ENCODE assay signal across 16 mouse cellular contexts in genomic region chr1:189057425-189057824, GRCm38 (mm10). TPM values are rescaled to one million over a fixed set of nuclear protein-coding genes. Genes with fewer than 3 reads are reported as not detected.
DNase-seq lines count a peak whose midpoint lies in the region; ATAC-seq and TF ChIP-seq lines count a peak whose summit lies in the region.
"Had no signal": no experiment of that assay in that cellular context is flagged by ENCODE, and none has a peak within 500 bp of the region (broad histone marks: within the 10 kb centered on the region; RNA-seq: fewer than 3 reads in every experiment).

No protein-coding gene starts in this region.

- peak; percentile 5; the same call in 1 of the 2 replicates for TF ChIP-seq RAD21 in CH12.LX (IDR thresholded peaks at IDR 0.05; ENCODE audit: low read depth, low read length)

- H3K27ac ChIP-seq in liver, embryonic 12.5 days = no peak overlapping the region
- H3K27ac ChIP-seq in CH12.LX (ENCODE audit: insufficient read depth, low read depth) = no peak overlapping the region
- H3K27ac ChIP-seq in limb, embryonic 10.5 days = no peak overlapping the region
- H3K27ac ChIP-seq: heart, embryonic 10.5 days; liver, embryonic 15.5 days had no signal

- peak; percentile 12 to 49; a peak in 2 of 4 replicates for TF ChIP-seq CTCF in CH12.LX (conservative IDR thresholded peaks at IDR 0.05 in 1 of 2, IDR thresholded peaks at IDR 0.05 in 1 of 2; ENCODE audit: low read depth in 2 of 2, low read length in 2 of 2)

- no peaks in the 10 kb centered on the region for H3K27me3 ChIP-seq in liver, embryonic 12.5 days (replicated peaks)
- H3K27me3 ChIP-seq in CH12.LX (replicated peaks) = no peaks in the 10 kb centered on the region
- no peaks in the 10 kb centered on the region for H3K27me3 ChIP-seq in limb, embryonic 10.5 days (ENCODE audit: low read depth, poor library complexity, severe bottlenecking)
- H3K27me3 ChIP-seq: liver, embryonic 15.5 days had no signal

- H3K9ac ChIP-seq in liver, embryonic 12.5 days = no peak overlapping the region
- H3K9ac ChIP-seq in CH12.LX (ENCODE audit: insufficient read depth, low read depth) = no peak overlapping the region
- H3K9ac ChIP-seq: forebrain, postnatal 0 days; liver, embryonic 15.5 days had no signal

- no peak for TF ChIP-seq POLR2A in CH12.LX (IDR thresholded peaks at IDR 0.05; ENCODE audit: low read depth, low read length)

- no peaks in the 10 kb centered on the region for H3K79me2 ChIP-seq in CH12.LX (replicated peaks; ENCODE audit: control insufficient read depth, extremely low read depth, insufficient read depth, poor library complexity, severe bottlenecking)

- no peak for TF ChIP-seq EP300 in CH12.LX (IDR thresholded peaks at IDR 0.05; ENCODE audit: low read length)

- WGBS in liver, embryonic 12.5 days (ENCODE audit: insufficient replicate concordance) = 32% methylated on average over 4 of the region's 4 CpGs
- WGBS in limb, embryonic 10.5 days = 66% methylated on average over 4 of the region's 4 CpGs

- no peak overlapping the region for H3K4me3 ChIP-seq in liver, embryonic 12.5 days
- H3K4me3 ChIP-seq in CH12.LX (replicated peaks in 1 of 3; ENCODE audit: low read depth in 2 of 3, low read length in 2 of 3, poor library complexity in 1 of 3) = no peak overlapping the region
- no peak overlapping the region for H3K4me3 ChIP-seq in limb, embryonic 10.5 days
- H3K4me3 ChIP-seq: heart, embryonic 10.5 days; liver, embryonic 15.5 days had no signal

- no peaks in the 10 kb centered on the region for H3K36me3 ChIP-seq in liver, embryonic 12.5 days
- H3K36me3 ChIP-seq in CH12.LX (replicated peaks in 1 of 2; ENCODE audit: control insufficient read depth in 1 of 2, insufficient read depth in 1 of 2, low read length in 1 of 2) = no peaks in the 10 kb centered on the region
- no peaks in the 10 kb centered on the region for H3K36me3 ChIP-seq in limb, embryonic 10.5 days
- H3K36me3 ChIP-seq: heart, embryonic 10.5 days; liver, embryonic 15.5 days had no signal

- ATAC-seq in liver, embryonic 12.5 days = no peak
- ATAC-seq: forebrain, postnatal 0 days; hindbrain, embryonic 16.5 days; midbrain, embryonic 16.5 days had no signal

- dilution Hi-C loops in CH12.LX (cut with MboI; ENCODE audit: extremely low pct_ligation_motif_present, extremely low pct_unique_long_range_greater_than_20kb, low sequenced_read_pairs) = no loop called here

- DNase-seq in liver (peak; percentile 8), CH12.LX (ENCODE audit: extremely low read depth) (peak; percentile 6), ES-CJ7 (ENCODE audit: low read depth, low spot score) (peak; percentile 64)
- peak; percentile 20 for DNase-seq in induced T-regulatory cell, adult 2 months (ENCODE audit: low read depth)
- no peak for DNase-seq in adrenal gland, postnatal 4 days (ENCODE audit: low spot score in 2 of 2)
- DNase-seq in limb, embryonic 10.5 days (ENCODE audit: low spot score) = no peak
- DNase-seq: adrenal gland, adult 8-10 months; cerebellum, postnatal 10 days; forebrain, postnatal 0 days; gastrocnemius, postnatal 10 days; heart, postnatal 36 days had no signal

- in situ Hi-C loops in CH12.LX (cut with MboI; ENCODE audit: low pct_ligation_motif_present, low pct_unique_long_range_greater_than_20kb, low sequenced_read_pairs) = no loop called here

- no peak overlapping the region for H3K4me2 ChIP-seq in liver, embryonic 12.5 days
- H3K4me2 ChIP-seq in CH12.LX (ENCODE audit: insufficient read depth, low read depth, poor library complexity, severe bottlenecking) = no peak overlapping the region
- H3K4me2 ChIP-seq: liver, embryonic 15.5 days had no signal

- no peaks in the 10 kb centered on the region for H3K4me1 ChIP-seq in liver, embryonic 12.5 days
- peaks cover 0 to 4% of the 10 kb centered on the region in 2 experiments; a peak in 1 of 4 replicates for H3K4me1 ChIP-seq in CH12.LX (ENCODE audit: control insufficient read depth in 1 of 2, insufficient read depth in 2 of 2)
- no peaks in the 10 kb centered on the region for H3K4me1 ChIP-seq in limb, embryonic 10.5 days
- H3K4me1 ChIP-seq: heart, embryonic 10.5 days; liver, embryonic 15.5 days had no signal

- no peaks in the 10 kb centered on the region for H3K9me3 ChIP-seq in liver, embryonic 12.5 days (replicated peaks)
- no peaks in the 10 kb centered on the region for H3K9me3 ChIP-seq in CH12.LX (replicated peaks; ENCODE audit: low read length)
- no peaks in the 10 kb centered on the region for H3K9me3 ChIP-seq in limb, embryonic 10.5 days (replicated peaks)
- H3K9me3 ChIP-seq: heart, embryonic 10.5 days; liver, embryonic 15.5 days had no signal

TF ChIP-seq in CH12.LX, 34 proteins besides CTCF, POLR2A, EP300 and RAD21:
- TF ChIP-seq SMC3 (IDR thresholded peaks at IDR 0.05; ENCODE audit: low read depth, low read length) = peak; percentile 38
- TF ChIP-seq MAFK (IDR thresholded peaks at IDR 0.05; ENCODE audit: insufficient replicate concordance, low read length) = no peak

RNA-seq across cellular contexts. Expression of gene Kctd3, which starts 49.8 kb away (rescaled TPM):
- 18.2 and 18.3 TPM in 2 replicates for polyA plus RNA-seq in liver, embryonic 12.5 days (2016; fragmentation: Nextera tagmentation; extraction: Ambion mirVana)
- 16.5 and 18.0 TPM in 2 replicates for total RNA-seq in CH12.LX (2012; rRNA removed)
- 8.4 and 8.9 TPM in 2 replicates for total RNA-seq in CH12.LX (2014; rRNA removed)
- polyA plus RNA-seq in CH12.LX (2012; ENCODE audit: insufficient read length, low read depth) = 15.4 and 20.5 TPM in 2 replicates
- total RNA-seq in adrenal gland, postnatal 4 days (2021) = 10 to 100 TPM; 43.7 to 48.6 TPM
- polyA plus RNA-seq in limb, embryonic 10.5 days (2016; fragmentation: Nextera tagmentation; extraction: Ambion mirVana) = 28.5 and 32.6 TPM in 2 replicates

Comparison
In these comparisons a context has a peak if more than half of its experiments do, and no peak if none do; other contexts are left out.
1. DNase-seq: peak in liver (single experiment), CH12.LX (single experiment), ES-CJ7 (single experiment) and induced T-regulatory cell, adult 2 months (single experiment); none in adrenal gland, postnatal 4 days (0 of 2) and limb, embryonic 10.5 days (single experiment).